Mouse (Mus musculus) lung, postnatal 0 days (tissue): ENCODE results near the gene Slx4ip.

ENCODE experiments used
- CTCF ChIP-seq: IDR thresholded peaks from 2 replicates; pipeline ENCODE4 v1.5.1; 2016; ENCODE audit warnings: antibody characterized with exemption, mild to moderate bottlenecking
- EP300 ChIP-seq: IDR thresholded peaks from 2 replicates; pipeline ENCODE4 v1.6.1; 2016; ENCODE audit warnings: antibody characterized with exemption, mild to moderate bottlenecking, control low read depth

DNA sequence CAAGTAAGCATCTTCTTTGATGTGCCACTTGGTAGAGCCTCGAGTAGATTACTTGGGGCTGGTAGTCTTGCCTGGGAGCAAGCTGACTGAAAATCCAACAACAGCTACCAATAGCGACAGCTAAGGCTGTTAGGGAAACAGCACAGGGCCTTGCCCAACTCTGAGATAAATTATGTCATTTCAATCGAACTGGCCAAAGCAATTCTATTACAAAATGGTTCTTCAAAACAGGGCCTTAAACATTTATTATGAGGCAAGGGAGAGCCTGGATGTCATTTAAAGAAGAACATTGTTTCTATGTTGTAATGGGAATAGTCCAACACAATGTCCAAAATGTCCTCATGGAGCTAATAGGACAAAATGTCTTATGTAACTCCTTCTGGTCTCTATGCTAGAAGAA, 40.7 kb upstream of the Slx4ip start:
- TF ChIP-seq CTCF (no peak), EP300 (no peak)
